Mouse (Mus musculus) stomach, embryonic 16.5 days (tissue): ENCODE measurements around the gene Tfcp2. TPM values are rescaled to one million over a fixed set of nuclear protein-coding genes. Genes with fewer than 3 reads are reported as not detected.

Experiments used
- ATAC-seq: fragments of 200-750 bp; cut with Nextera tagmentation; 2 replicates; pipeline ENCODE4 v1.8.0; 2017; ENCODE audit warnings: moderate number of reproducible peaks, moderate TSS enrichment; ENCODE audit not compliant: insufficient read depth, low FRiP score
- H3K27ac ChIP-seq: fragments of 300-500 bp; sonication (generic); 2 replicates; pipeline ENCODE4 v1.5.1; 2014; ENCODE audit warnings: low read length
- H3K27me3 ChIP-seq: fragments of 300-500 bp; sonication (generic); 2 replicates; pipeline ENCODE4 v1.6.1; 2014; ENCODE audit warnings: low read length, control low read depth, mixed read lengths; ENCODE audit not compliant: control insufficient read depth, insufficient read depth
- H3K36me3 ChIP-seq: fragments of 300-500 bp; sonication (generic); 2 replicates; pipeline ENCODE4 v1.6.1; 2014; ENCODE audit warnings: low read length; ENCODE audit not compliant: control insufficient read depth, insufficient read depth
- H3K4me1 ChIP-seq: fragments of 300-500 bp; sonication (generic); 2 replicates; pipeline ENCODE4 v1.6.1; 2014; ENCODE audit warnings: low read length, control low read depth, mixed read lengths; ENCODE audit not compliant: control insufficient read depth, insufficient read depth
- H3K4me2 ChIP-seq: fragments of 300-500 bp; sonication (generic); 2 replicates; pipeline ENCODE4 v1.6.1; 2014; ENCODE audit warnings: low read depth, low read length, mixed read lengths
- H3K4me3 ChIP-seq: fragments of 300-500 bp; sonication (generic); replicated peaks from 2 replicates; pipeline ENCODE4 v1.5.1; 2014; ENCODE audit warnings: mild to moderate bottlenecking, low read length
- H3K9ac ChIP-seq: fragments of 300-500 bp; sonication (generic); 2 replicates; pipeline ENCODE4 v1.6.1; 2014; ENCODE audit warnings: low read length
- H3K9me3 ChIP-seq: fragments of 300-500 bp; sonication (generic); replicated peaks from 2 replicates; pipeline ENCODE4 v1.6.1; 2016; ENCODE audit warnings: low read length, control low read depth; ENCODE audit not compliant: control insufficient read depth
- WGBS: fragments of 180-500 bp; shearing (Covaris S2); extraction: QIAGEN DNeasy Blood & Tissue Kit; methylation state at CpG from one replicate; pipeline ENCODE4 v1.1.7; 2014; 5-methylcytosine and 5-hydroxymethylcytosine counted together
- polyA plus RNA-seq: library from polyadenylated mRNA; unstranded; fragments of >200 nt; fragmentation: Nextera tagmentation; extraction: Ambion mirVana; gene quantifications from 2 replicates; pipeline ENCODE4 v1.2.1, GENCODE M21; 2015

Gene Tfcp2
- polyA plus RNA-seq, 1 experiment from 2014 or later: 20.0 TPM

GRCm38 (mm10) chr15:100449495-100449894 lies 102.3 kb downstream of the Tfcp2 start:
- H3K9me3 ChIP-seq: no peaks in the 10 kb centered on the region

GRCm38 (mm10) chr15:100448572-100448971 lies 103.2 kb downstream of the Tfcp2 start:
- Histone ChIP-seq H3K27ac (no peak overlapping the region), H3K4me3 (no peak overlapping the region), H3K4me1 (peaks cover 6% of the 10 kb centered on the region; the same call in 1 of the 2 replicates), H3K36me3 (no peaks in the 10 kb centered on the region), H3K4me2 (no peak overlapping the region), H3K9ac (no peak overlapping the region), H3K27me3 (no peaks in the 10 kb centered on the region), H3K9me3 (no peaks in the 10 kb centered on the region)
- ATAC-seq: no peak
- whole genome bisulfite sequencing: 71% methylated on average over 4 of the region's 4 CpGs

More at GRCm38 (mm10) chr15:100449495-100449894, 102.3 kb downstream of the Tfcp2 start:
- no peak overlapping the region for H3K9ac ChIP-seq
- no peak for ATAC-seq
- WGBS: 86% methylated on average over 3 of the region's 3 CpGs
- H3K27ac ChIP-seq: no peak overlapping the region
- H3K36me3 ChIP-seq: no peaks in the 10 kb centered on the region
- H3K4me3 ChIP-seq: no peak overlapping the region
- no peaks in the 10 kb centered on the region for H3K27me3 ChIP-seq
- H3K4me2 ChIP-seq: no peak overlapping the region
- no peaks in the 10 kb centered on the region for H3K4me1 ChIP-seq

Other genes starting within 250 kb of the Tfcp2 start
- 9.8 and 10.9 TPM in 2 replicates for gene Mettl7a1, start 247.9 kb downstream of the Tfcp2 start, polyA plus RNA-seq
- gene Mettl7a3, start 217.1 kb downstream of the Tfcp2 start, polyA plus RNA-seq: not detected in 2 replicates
- 0.09 TPM in 1 of 2 replicates, not detected in the other for gene Methig1, start 198.9 kb downstream of the Tfcp2 start, polyA plus RNA-seq
- gene Mettl7a2, start 198.8 kb downstream of the Tfcp2 start, polyA plus RNA-seq: not detected in 2 replicates
- gene Higd1c, start 187.5 kb downstream of the Tfcp2 start, polyA plus RNA-seq: not detected in 2 replicates
- gene Gm5475, start 129.9 kb downstream of the Tfcp2 start, polyA plus RNA-seq: 0.13 TPM in 1 of 2 replicates, not detected in the other
- gene Slc11a2, start 126.9 kb downstream of the Tfcp2 start, polyA plus RNA-seq: 27.0 and 28.3 TPM in 2 replicates
- 25.8 and 26.7 TPM in 2 replicates for gene Letmd1, start 83.0 kb downstream of the Tfcp2 start, polyA plus RNA-seq
- gene Csrnp2, start 56.5 kb downstream of the Tfcp2 start, polyA plus RNA-seq: 6.7 and 7.3 TPM in 2 replicates
- 3.5 and 5.3 TPM in 2 replicates for gene Pou6f1, start 48.0 kb upstream of the Tfcp2 start, polyA plus RNA-seq
- gene Dazap2, start 63.3 kb upstream of the Tfcp2 start, polyA plus RNA-seq: 194 and 213 TPM in 2 replicates
- 40.6 and 51.8 TPM in 2 replicates for gene Smagp, start 84.9 kb upstream of the Tfcp2 start, polyA plus RNA-seq
- gene Bin2, start 117.5 kb upstream of the Tfcp2 start, polyA plus RNA-seq: 6.0 and 6.3 TPM in 2 replicates
- gene Cela1, start 135.9 kb upstream of the Tfcp2 start, polyA plus RNA-seq: 250 and 388 TPM in 2 replicates
- 6.9 and 8.7 TPM in 2 replicates for gene Galnt6, start 177.4 kb upstream of the Tfcp2 start, polyA plus RNA-seq
- 3.9 and 4.7 TPM in 2 replicates for gene Slc4a8, start 209.7 kb upstream of the Tfcp2 start, polyA plus RNA-seq